Mouse (Mus musculus) midbrain, embryonic 15.5 days (tissue): ENCODE measurements around the gene Endod1. TPM values are rescaled to one million over a fixed set of nuclear protein-coding genes. Genes with fewer than 3 reads are reported as not detected.

Source experiments
- ATAC-seq: fragments of 200-750 bp; cut with Nextera tagmentation; replicated peaks from 2 replicates; pipeline ENCODE4 v1.8.0; 2017; ENCODE audit warnings: moderate TSS enrichment
- H3K27ac ChIP-seq: fragments of 300-500 bp; sonication (generic); 2 replicates; pipeline ENCODE4 v1.5.1; 2015; ENCODE audit warnings: mild to moderate bottlenecking, inconsistent platforms
- H3K27me3 ChIP-seq: fragments of 300-500 bp; sonication (generic); replicated peaks from 2 replicates; pipeline ENCODE4 v1.6.1; 2015; ENCODE audit warnings: inconsistent platforms
- H3K36me3 ChIP-seq: fragments of 300-500 bp; sonication (generic); replicated peaks from 2 replicates; pipeline ENCODE4 v1.6.1; 2015; ENCODE audit warnings: inconsistent platforms
- H3K4me1 ChIP-seq: fragments of 300-500 bp; sonication (generic); 2 replicates; pipeline ENCODE4 v1.6.1; 2015; ENCODE audit warnings: inconsistent platforms
- H3K4me2 ChIP-seq: fragments of 300-500 bp; sonication (generic); 2 replicates; pipeline ENCODE4 v1.6.1; 2015; ENCODE audit warnings: inconsistent platforms, mild to moderate bottlenecking, moderate library complexity
- H3K4me3 ChIP-seq: fragments of 300-500 bp; sonication (generic); 2 replicates; pipeline ENCODE4 v1.5.1; 2015; ENCODE audit warnings: mild to moderate bottlenecking, inconsistent platforms
- H3K9ac ChIP-seq: fragments of 300-500 bp; sonication (generic); 2 replicates; pipeline ENCODE4 v1.6.1; 2015; ENCODE audit warnings: mild to moderate bottlenecking, inconsistent platforms
- H3K9me3 ChIP-seq: fragments of 300-500 bp; sonication (generic); 2 replicates; pipeline ENCODE4 v1.6.1; 2016; ENCODE audit warnings: inconsistent platforms
- WGBS: fragments of 180-500 bp; shearing (Covaris S2); methylation state at CpG from one replicate; pipeline ENCODE4 v1.1.7; 2015; ENCODE audit warnings: mixed read lengths; 5-methylcytosine and 5-hydroxymethylcytosine counted together
- polyA plus RNA-seq: library from polyadenylated mRNA; unstranded; fragments of >200 nt; fragmentation: Nextera tagmentation; extraction: Ambion mirVana; gene quantifications from 2 replicates; pipeline ENCODE4 v1.2.1, GENCODE M21; 2015

Gene Endod1
- polyA plus RNA-seq, 1 experiment from 2014 or later = 27.4 TPM

DNA sequence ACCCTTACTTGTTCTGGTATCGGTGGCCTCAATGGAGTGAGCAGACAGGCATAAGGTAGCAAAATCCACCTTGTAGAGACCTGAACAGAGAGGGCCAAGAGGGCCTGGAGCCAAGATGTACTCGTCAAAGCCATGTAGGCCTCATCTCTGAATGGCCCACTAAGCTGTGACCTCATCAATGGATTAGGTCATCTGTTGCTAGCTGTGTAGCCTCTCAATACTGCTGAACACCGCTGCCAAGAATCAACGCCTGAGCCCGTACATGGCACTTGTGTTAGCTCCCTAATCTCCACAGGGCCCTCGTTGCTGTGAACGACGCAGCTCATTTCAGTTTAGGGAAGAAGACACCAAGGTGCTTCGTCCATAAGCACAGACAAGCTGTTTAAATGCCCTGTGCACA, 10.0 kb upstream of the Endod1 start:
- no peak overlapping the region for H3K9ac ChIP-seq
- no peak overlapping the region for H3K27ac ChIP-seq
- H3K9me3 ChIP-seq = no peaks in the 10 kb centered on the region
- ATAC-seq = no peak
- H3K27me3 ChIP-seq = no peaks in the 10 kb centered on the region
- WGBS = 88% methylated on average over 9 of the region's 9 CpGs
- H3K36me3 ChIP-seq = no peaks in the 10 kb centered on the region
- H3K4me1 ChIP-seq = no peaks in the 10 kb centered on the region
- H3K4me2 ChIP-seq = no peak overlapping the region
- no peak overlapping the region for H3K4me3 ChIP-seq

DNA sequence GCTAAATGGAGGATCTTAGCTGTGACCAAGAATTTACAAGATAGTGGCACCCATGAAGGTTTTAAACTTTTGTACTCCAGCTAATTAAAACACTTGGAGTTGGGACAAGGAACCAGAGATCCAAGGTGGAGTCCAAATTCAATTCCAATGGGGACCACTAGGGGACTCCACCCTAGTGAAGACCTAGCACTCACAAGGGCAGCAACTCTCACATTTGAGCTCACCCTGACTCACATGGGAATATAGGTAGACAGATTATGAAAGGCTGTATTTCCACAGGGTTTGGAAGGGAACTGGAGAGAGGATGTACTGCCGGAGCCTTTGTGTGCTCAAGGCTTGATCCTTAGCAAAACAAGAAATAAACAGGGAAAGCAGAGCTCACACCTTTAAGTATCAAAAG, 9.0 kb upstream of the Endod1 start:
- no peaks in the 10 kb centered on the region for H3K9me3 ChIP-seq
- no peak overlapping the region for H3K4me3 ChIP-seq
- no peak overlapping the region for H3K9ac ChIP-seq
- no peak for ATAC-seq
- H3K27me3 ChIP-seq = no peaks in the 10 kb centered on the region
- H3K27ac ChIP-seq = no peak overlapping the region
- H3K4me2 ChIP-seq = no peak overlapping the region
- H3K36me3 ChIP-seq = no peaks in the 10 kb centered on the region
- WGBS = 100% methylated on average over 1 of the region's 1 CpGs
- no peaks in the 10 kb centered on the region for H3K4me1 ChIP-seq

DNA sequence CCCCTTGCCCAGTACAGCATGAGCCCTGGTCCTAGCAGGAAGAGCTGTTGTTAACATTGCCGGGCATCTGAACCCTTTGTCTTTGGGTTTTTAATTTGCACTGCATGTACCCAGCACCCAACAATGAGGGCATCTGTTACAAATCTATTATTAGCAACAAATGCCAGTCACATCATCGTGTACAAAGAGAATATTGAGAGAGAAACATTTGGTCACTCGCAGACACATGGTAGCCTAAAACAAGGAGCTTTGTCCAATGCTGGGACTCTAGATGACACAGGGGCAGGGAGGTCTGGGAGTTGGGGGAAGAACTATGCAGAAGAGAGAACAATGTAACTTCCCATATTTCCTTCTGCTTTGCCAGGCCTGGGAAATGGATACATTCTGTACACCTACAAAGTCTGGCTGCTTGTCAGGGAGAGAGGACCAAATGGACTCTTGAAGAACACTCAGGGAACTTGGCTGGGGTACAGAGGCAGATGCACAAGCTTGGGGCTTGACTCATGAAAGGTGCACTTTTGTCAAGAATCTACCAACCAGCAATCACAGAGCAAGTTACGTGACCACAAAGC, 7.8 kb upstream of the Endod1 start:
- 63% methylated on average over 4 of the region's 4 CpGs for WGBS
- Histone ChIP-seq H3K4me3 (no peak overlapping the region), H3K9ac (no peak overlapping the region), H3K9me3 (no peaks in the 10 kb centered on the region), H3K4me2 (no peak overlapping the region), H3K27ac (no peak overlapping the region), H3K27me3 (no peaks in the 10 kb centered on the region), H3K36me3 (no peaks in the 10 kb centered on the region), H3K4me1 (no peaks in the 10 kb centered on the region)
- ATAC-seq = no peak

DNA sequence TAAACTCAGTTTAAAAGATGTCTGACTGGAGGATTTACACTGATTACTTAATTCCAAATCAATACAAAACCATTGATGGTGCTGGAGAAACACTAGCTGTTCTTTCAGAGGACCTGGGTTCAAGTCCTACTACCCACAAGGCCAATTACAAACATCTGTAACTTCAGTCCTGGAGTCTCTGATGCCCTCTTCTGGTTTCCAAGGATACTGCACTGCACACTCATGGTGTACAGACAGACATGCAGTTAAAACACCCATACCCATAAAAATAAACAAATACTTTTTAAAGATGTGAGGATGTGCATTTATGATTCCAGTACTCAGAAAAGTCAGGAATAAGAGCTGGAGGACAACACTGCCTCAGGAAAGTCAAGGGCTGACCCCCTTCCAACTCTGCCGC, 6.7 kb upstream of the Endod1 start:
- Histone ChIP-seq H3K4me2 (no peak overlapping the region), H3K9ac (no peak overlapping the region), H3K9me3 (no peaks in the 10 kb centered on the region), H3K4me1 (no peaks in the 10 kb centered on the region), H3K36me3 (no peaks in the 10 kb centered on the region), H3K4me3 (no peak overlapping the region), H3K27me3 (no peaks in the 10 kb centered on the region), H3K27ac (no peak overlapping the region)
- WGBS = 98% methylated on average over 1 of the region's 1 CpGs
- no peak for ATAC-seq

DNA sequence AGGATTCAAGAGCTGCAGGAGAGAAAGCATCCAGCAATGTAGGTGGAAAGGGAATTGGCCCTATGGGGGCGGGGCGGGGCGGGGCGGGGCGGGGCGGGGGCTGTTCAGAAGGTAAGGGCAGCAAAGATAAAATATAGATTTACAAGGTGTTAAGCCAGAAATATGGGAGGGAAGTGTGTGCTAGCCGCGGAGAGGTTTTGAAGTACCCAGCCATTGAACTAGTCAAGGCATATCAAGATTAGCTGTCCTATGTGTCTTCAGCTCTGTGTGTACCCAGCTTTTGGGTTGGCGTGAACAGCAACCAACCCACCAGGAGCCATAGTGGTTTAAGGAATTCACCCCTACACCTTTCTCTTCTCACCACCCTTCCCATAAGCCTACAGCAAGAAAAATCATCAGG, 5.5 kb upstream of the Endod1 start:
- Histone ChIP-seq H3K4me1 (peaks cover 4% of the 10 kb centered on the region), H3K9ac (no peak overlapping the region), H3K4me3 (no peak overlapping the region), H3K27me3 (no peaks in the 10 kb centered on the region), H3K4me2 (no peak overlapping the region), H3K9me3 (no peaks in the 10 kb centered on the region), H3K36me3 (no peaks in the 10 kb centered on the region), H3K27ac (no peak overlapping the region)
- WGBS = 94% methylated on average over 9 of the region's 9 CpGs
- no peak for ATAC-seq

DNA sequence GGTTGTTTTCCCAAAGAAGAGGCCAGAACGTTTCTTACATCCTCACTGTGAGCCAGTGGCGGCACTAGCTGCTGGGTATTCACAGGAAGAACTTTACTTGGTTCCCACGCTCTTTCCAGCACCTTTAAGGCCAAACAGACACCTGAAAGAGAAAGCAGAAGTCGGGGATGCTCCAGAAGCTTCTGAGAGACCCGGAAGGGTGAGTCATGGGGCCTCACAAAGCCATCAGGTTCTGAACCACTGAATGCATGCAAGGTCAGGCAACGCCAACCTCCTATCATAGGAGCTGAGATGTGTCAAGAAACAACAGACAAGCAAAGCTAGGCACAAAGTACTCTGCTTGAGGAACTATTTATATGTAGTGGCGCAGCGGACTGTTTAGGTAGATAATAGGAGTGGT, 4.4 kb upstream of the Endod1 start:
- H3K27ac ChIP-seq = no peak overlapping the region
- no peaks in the 10 kb centered on the region for H3K27me3 ChIP-seq
- 89% methylated on average over 8 of the region's 8 CpGs for WGBS
- no peak overlapping the region for H3K9ac ChIP-seq
- H3K4me3 ChIP-seq = no peak overlapping the region
- H3K36me3 ChIP-seq = no peaks in the 10 kb centered on the region
- H3K4me2 ChIP-seq = no peak overlapping the region
- H3K4me1 ChIP-seq = peaks cover 9% of the 10 kb centered on the region
- H3K9me3 ChIP-seq = no peaks in the 10 kb centered on the region
- no peak for ATAC-seq

DNA sequence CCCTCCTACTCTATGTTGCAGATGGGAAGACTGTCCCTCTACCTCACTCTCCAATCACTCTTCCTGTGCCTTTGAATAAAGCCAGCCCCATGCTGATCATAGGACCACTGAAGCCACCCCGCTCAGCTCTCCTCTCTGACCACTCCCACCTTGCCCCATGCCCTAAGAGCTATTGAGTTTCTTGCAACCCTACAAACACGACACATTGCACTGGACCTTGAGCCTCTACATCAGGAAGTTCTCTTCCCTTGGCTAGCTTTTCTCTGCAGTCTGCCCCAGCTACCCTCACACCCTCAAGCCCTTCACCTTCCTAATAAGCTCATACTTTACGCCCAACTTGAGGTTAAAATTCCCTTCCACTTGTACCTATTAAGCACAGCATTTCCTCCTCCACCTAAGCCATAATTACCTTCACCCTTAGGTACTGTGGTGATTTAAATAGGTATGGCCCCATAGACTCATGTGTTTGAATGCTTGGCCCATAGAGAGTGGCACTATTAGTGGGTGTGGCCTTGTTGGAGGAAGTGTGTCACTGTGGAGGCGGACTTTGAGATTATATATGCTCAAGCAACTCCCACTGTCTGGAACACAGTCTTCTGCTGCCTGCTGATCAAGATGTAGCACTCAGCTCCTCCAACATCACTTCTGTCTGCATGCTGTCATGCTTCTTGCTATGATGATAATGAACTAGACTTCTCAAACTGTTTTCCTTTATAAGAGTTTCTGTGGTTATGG, 2.0 kb upstream of the Endod1 start:
- no peak overlapping the region for H3K4me3 ChIP-seq
- no peaks in the 10 kb centered on the region for H3K36me3 ChIP-seq
- no peaks in the 10 kb centered on the region for H3K9me3 ChIP-seq
- no peak overlapping the region for H3K27ac ChIP-seq
- H3K4me2 ChIP-seq = no peak overlapping the region
- H3K9ac ChIP-seq = no peak overlapping the region
- no peaks in the 10 kb centered on the region for H3K27me3 ChIP-seq
- ATAC-seq = no peak
- WGBS = 89% methylated on average over 4 of the region's 4 CpGs
- peaks cover 18% of the 10 kb centered on the region for H3K4me1 ChIP-seq

DNA sequence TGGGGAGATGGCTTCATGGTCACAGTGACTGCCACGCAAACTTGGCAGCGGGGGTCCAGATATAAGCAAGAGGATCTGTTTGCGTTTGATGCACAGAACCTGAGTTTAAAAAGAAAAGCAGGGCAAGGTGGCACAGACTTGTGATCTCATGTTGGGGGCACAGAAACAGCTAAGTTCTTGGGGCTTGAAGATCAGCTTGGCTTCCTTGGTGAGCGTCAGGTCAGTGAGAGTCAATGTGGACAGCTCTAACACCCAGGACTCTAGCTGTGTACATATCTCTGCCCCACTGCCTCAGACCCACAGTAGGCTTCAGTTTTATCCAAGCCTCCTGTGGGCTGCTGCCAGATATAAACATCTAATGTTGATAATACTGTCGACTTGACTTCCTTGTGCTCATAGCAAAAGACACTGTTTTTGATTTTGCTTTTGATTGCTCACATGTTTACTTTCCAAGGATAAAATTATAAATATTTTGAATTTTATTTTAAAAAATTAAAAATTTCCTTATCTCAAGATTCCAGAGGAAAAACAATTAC, 1.0 kb upstream of the Endod1 start:
- no peak for ATAC-seq
- H3K9me3 ChIP-seq = no peaks in the 10 kb centered on the region
- no peak overlapping the region for H3K4me3 ChIP-seq
- no peaks in the 10 kb centered on the region for H3K36me3 ChIP-seq
- peaks cover 18% of the 10 kb centered on the region for H3K4me1 ChIP-seq
- H3K9ac ChIP-seq = no peak overlapping the region
- WGBS = 77% methylated on average over 5 of the region's 5 CpGs
- H3K4me2 ChIP-seq = peak overlapping the region; percentile 79
- no peaks in the 10 kb centered on the region for H3K27me3 ChIP-seq
- no peak overlapping the region for H3K27ac ChIP-seq

DNA sequence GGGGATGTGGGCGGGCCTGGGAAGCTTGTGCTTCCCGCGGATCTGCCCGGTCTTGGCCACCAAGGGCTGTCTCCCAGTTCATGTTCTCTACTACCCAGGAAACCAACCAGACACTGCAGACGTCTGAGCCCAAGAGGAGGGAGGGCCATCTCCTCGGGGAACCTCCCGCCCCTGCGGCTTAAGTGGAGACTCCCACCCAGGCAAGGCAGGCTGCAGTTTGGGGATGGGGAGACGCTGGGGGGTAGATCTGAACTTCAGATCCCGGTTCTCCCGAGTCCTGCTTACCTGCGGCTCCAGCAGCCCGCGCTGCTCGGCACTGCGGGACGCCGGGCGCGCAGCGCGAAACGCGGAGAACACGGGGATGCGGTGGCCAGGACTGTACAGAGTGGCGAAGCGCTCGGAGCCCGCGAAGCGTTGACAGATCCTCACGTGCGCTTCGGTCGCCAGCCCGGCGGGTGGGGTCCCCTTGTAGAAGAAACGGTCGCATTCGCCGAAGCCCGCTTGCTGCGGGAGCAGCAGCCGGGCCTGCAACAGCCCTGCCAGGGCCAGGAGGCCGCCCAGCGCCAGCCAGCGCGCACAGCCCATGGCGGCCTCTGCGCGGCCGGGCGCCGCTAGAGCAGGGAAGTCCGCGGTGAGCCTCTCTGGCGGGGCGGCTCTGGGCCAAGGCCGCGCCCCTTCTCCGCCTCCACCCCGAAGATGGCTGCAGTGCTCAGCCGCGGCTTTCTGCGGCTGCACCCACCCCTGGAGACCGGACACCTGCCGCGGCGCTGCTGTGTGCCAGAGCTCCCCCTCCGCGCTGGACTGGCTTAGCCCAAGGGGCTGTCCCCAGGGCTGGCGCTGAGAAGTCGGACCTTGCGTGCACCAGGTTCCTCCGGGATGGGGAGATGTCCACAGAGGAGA, 671 bp downstream of the Endod1 start:
- no peaks in the 10 kb centered on the region for H3K9me3 ChIP-seq
- peaks cover 18% of the 10 kb centered on the region for H3K4me1 ChIP-seq
- ATAC-seq = peak; percentile 94
- H3K4me3 ChIP-seq = peak overlapping the region; percentile 58
- H3K27me3 ChIP-seq = no peaks in the 10 kb centered on the region
- peak overlapping the region; percentile 81 for H3K27ac ChIP-seq
- peak overlapping the region; percentile 70 for H3K9ac ChIP-seq
- H3K36me3 ChIP-seq = no peaks in the 10 kb centered on the region
- peak overlapping the region; percentile 79 for H3K4me2 ChIP-seq
- under 1% methylated on average over 76 of the region's 76 CpGs for WGBS

DNA sequence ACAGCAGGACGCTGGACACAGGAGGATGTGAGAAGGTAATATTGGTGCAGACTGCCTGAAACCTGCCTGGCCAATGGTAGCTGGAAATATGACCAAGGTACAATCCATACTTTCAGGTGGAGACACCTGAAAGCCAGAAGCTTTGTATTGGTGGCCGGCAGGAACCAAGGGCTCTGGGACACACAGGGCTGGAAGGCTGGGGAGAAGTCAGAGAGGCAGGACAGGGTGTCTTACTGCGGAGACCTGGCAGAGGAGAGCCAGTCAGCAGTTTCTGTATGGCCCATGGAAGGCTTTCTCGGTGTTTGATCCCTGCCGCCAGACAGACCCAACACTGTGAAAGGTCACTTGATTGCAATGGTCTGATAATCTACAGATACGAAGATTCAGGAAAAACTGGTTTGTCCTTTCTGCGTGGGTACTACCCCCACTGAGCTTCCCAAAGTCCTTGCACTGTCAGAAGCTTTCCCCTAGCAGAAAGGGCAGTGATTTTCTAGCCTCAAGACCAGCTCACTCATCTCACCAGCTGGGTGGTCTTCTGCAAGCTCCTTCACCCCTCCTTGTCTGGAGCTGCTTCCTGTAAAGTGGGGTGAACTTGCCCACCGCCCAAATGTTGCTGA, 1.4 kb downstream of the Endod1 start:
- H3K27me3 ChIP-seq = no peaks in the 10 kb centered on the region
- peak overlapping the region; percentile 81 for H3K27ac ChIP-seq
- H3K4me2 ChIP-seq = peak overlapping the region; percentile 79
- peak overlapping the region; percentile 70 for H3K9ac ChIP-seq
- 21% methylated on average over 8 of the region's 8 CpGs for WGBS
- H3K36me3 ChIP-seq = no peaks in the 10 kb centered on the region
- H3K4me3 ChIP-seq = peak overlapping the region; percentile 58
- no peak; the same call in 1 of the 2 replicates for ATAC-seq
- H3K4me1 ChIP-seq = peaks cover 18% of the 10 kb centered on the region
- H3K9me3 ChIP-seq = no peaks in the 10 kb centered on the region

DNA sequence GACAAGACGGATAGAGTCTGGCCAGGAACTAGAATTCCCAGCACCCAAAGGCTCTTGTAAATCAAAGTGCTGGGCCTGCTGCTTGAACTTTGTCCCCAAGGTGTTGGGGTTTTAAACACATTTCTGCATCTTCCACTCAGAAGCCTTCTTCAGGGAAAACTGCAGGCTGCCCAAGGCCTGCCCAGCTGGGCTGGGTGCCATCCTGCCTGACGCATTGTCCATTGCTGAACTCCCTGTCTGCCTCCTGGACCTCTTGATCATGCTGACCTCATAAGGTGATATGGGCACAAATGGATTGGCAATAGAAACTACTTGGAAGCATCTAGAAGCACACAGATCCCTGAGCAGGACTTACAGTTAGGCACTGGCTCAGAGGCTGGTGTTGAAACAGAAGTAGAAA, 3.2 kb downstream of the Endod1 start:
- no peaks in the 10 kb centered on the region for H3K27me3 ChIP-seq
- H3K4me3 ChIP-seq = no peak overlapping the region
- H3K36me3 ChIP-seq = no peaks in the 10 kb centered on the region
- peaks cover 18% of the 10 kb centered on the region for H3K4me1 ChIP-seq
- no peaks in the 10 kb centered on the region for H3K9me3 ChIP-seq
- 95% methylated on average over 2 of the region's 2 CpGs for WGBS
- H3K4me2 ChIP-seq = no peak overlapping the region
- no peak overlapping the region for H3K9ac ChIP-seq
- no peak for ATAC-seq
- no peak overlapping the region for H3K27ac ChIP-seq

DNA sequence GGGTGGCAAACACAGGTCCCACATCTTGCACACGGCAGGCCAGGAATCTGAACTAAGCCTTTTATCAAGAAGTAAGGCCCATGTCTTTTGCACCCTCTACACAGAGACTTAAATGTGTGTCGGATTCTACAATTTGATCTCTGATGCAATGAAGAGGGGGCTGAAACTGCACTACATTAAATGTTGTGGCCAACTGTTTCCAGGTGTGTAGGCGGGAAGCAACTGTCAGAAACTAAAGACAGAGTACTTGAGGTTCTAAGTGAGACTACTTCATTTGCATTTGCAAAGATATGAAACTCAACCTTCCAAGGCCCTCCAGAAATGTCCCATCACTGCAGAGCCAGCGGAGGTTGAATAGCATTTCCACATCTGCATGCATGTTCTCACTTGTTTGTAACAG, 5.2 kb downstream of the Endod1 start:
- Histone ChIP-seq H3K27me3 (no peaks in the 10 kb centered on the region), H3K4me2 (no peak overlapping the region), H3K9me3 (no peaks in the 10 kb centered on the region), H3K27ac (no peak overlapping the region), H3K4me1 (peaks cover 9% of the 10 kb centered on the region; the same call in 1 of the 2 replicates), H3K9ac (no peak overlapping the region), H3K36me3 (no peaks in the 10 kb centered on the region), H3K4me3 (no peak overlapping the region)
- 91% methylated on average over 4 of the region's 4 CpGs for WGBS
- ATAC-seq = no peak
